Mouse (Mus musculus) forebrain, embryonic 13.5 days (tissue): Measurements from ENCODE around the gene Egf. TPM values are rescaled to one million over a fixed set of nuclear protein-coding genes. Genes with fewer than 3 reads are reported as not detected.

ENCODE experiments used
- ATAC-seq: fragments of 200-750 bp; cut with Nextera tagmentation; 2 replicates; pipeline ENCODE4 v1.8.0; 2017
- H3K27ac ChIP-seq: fragments of 300-500 bp; sonication (generic); 2 replicates; pipeline ENCODE4 v1.5.1; 2015; ENCODE audit warnings: inconsistent platforms, mild to moderate bottlenecking, moderate library complexity
- H3K27me3 ChIP-seq: fragments of 300-500 bp; sonication (generic); 2 replicates; pipeline ENCODE4 v1.6.1; 2015; ENCODE audit warnings: mild to moderate bottlenecking, inconsistent platforms
- H3K36me3 ChIP-seq: fragments of 300-500 bp; sonication (generic); 2 replicates; pipeline ENCODE4 v1.6.1; 2015; ENCODE audit warnings: mild to moderate bottlenecking, inconsistent platforms; ENCODE audit not compliant: poor library complexity, severe bottlenecking
- H3K4me1 ChIP-seq: fragments of 300-500 bp; sonication (generic); 2 replicates; pipeline ENCODE4 v1.6.1; 2015; ENCODE audit warnings: inconsistent platforms
- H3K4me2 ChIP-seq: fragments of 300-500 bp; sonication (generic); 2 replicates; pipeline ENCODE4 v1.6.1; 2015; ENCODE audit warnings: inconsistent platforms, mild to moderate bottlenecking, moderate library complexity
- H3K4me3 ChIP-seq: fragments of 300-500 bp; sonication (generic); 2 replicates; pipeline ENCODE4 v1.5.1; 2015; ENCODE audit warnings: mild to moderate bottlenecking, inconsistent platforms
- H3K9ac ChIP-seq: fragments of 300-500 bp; sonication (generic); 2 replicates; pipeline ENCODE4 v1.6.1; 2015; ENCODE audit warnings: mild to moderate bottlenecking, inconsistent platforms
- H3K9me3 ChIP-seq: fragments of 300-500 bp; sonication (generic); replicated peaks from 2 replicates; pipeline ENCODE4 v1.6.1; 2016; ENCODE audit warnings: inconsistent platforms
- WGBS: fragments of 180-500 bp; shearing (Covaris S2); methylation state at CpG from one replicate; pipeline ENCODE4 v1.1.7; 2015; 5-methylcytosine and 5-hydroxymethylcytosine counted together
- polyA plus RNA-seq: library from polyadenylated mRNA; unstranded; fragments of >200 nt; fragmentation: Nextera tagmentation; extraction: Ambion mirVana; gene quantifications from 2 replicates; pipeline ENCODE4 v1.2.1, GENCODE M21; 2015

The Egf gene
- polyA plus RNA-seq, 1 experiment from 2014 or later = 1.7 TPM

DNA sequence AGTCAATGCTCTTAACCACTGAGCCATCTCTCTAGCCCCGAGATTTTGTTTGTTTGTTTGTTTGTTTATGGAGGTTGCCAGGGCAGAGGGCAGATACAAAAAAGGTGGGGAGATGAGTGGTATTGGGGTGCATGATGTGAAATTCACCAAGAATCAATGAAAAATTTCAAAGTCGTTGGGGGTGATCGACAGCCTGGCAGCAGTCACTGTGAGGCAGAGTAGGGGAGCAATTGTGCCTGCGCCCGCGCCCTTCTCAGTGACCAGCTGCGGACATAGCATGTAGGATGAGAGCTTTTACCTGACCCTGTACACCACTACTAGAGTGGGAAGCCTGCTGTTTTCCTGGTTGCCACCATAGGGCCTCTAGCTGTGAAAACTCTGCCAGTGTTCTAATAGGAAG is 79.2 kb downstream of the Egf start:
- Histone ChIP-seq H3K36me3 (no peaks in the 10 kb centered on the region), H3K4me3 (no peak overlapping the region), H3K9ac (no peak overlapping the region), H3K4me2 (no peak overlapping the region), H3K27me3 (no peaks in the 10 kb centered on the region), H3K4me1 (no peaks in the 10 kb centered on the region), H3K9me3 (no peaks in the 10 kb centered on the region), H3K27ac (no peak overlapping the region)
- 94% methylated on average over 7 of the region's 7 CpGs for WGBS
- ATAC-seq = no peak

DNA sequence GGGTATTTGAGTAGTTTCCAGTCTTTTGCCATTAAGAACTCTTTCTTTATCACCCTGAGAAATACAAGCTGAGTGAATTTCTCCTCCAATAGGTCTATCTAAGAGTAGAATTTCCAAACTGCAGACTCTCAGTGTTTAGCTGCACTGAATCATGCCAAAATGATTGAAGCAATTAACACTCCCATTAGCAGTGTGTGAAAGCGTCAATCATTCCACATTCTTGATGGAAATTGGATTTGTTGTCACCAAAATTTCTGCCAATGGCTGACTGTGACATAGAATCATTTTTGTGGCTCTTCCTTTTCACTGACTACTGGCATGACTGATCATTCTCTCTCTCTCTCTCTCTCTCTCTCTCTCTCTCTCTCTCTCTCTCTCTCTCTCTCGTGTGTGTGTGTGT is 91.2 kb downstream of the Egf start:
- Histone ChIP-seq H3K36me3 (no peaks in the 10 kb centered on the region), H3K9ac (no peak overlapping the region), H3K9me3 (no peaks in the 10 kb centered on the region; the same call in 1 of the 2 replicates), H3K27me3 (no peaks in the 10 kb centered on the region), H3K4me2 (no peak overlapping the region), H3K27ac (no peak overlapping the region), H3K4me3 (no peak overlapping the region), H3K4me1 (no peaks in the 10 kb centered on the region)
- no peak for ATAC-seq
- WGBS = 82% methylated on average over 2 of the region's 2 CpGs

DNA sequence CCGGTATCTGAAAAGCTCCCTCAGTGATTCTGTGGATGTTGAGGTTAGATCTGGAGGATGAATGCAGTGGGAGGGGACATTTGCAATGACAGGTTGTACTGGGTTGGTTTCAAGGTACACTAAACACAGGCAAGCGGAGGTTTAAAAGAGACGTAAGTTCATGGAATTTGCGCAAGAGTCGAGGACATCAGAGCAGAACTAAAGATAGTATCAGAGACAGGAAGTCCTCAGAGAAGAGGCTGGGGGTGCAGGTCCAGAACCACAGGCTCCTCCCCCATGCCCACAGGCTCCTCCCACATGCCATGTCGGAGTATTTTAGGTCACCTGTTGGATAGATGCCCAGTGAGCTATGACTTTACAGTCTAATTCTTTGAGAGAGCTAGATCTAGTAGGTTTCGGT is 96.3 kb downstream of the Egf start:
- H3K9me3 ChIP-seq = no peaks in the 10 kb centered on the region
- no peaks in the 10 kb centered on the region for H3K27me3 ChIP-seq
- WGBS = 95% methylated on average over 7 of the region's 7 CpGs
- no peak overlapping the region for H3K4me2 ChIP-seq
- H3K27ac ChIP-seq = no peak overlapping the region
- no peak for ATAC-seq
- H3K4me1 ChIP-seq = no peaks in the 10 kb centered on the region
- no peaks in the 10 kb centered on the region for H3K36me3 ChIP-seq
- no peak overlapping the region for H3K9ac ChIP-seq
- no peak overlapping the region for H3K4me3 ChIP-seq

DNA sequence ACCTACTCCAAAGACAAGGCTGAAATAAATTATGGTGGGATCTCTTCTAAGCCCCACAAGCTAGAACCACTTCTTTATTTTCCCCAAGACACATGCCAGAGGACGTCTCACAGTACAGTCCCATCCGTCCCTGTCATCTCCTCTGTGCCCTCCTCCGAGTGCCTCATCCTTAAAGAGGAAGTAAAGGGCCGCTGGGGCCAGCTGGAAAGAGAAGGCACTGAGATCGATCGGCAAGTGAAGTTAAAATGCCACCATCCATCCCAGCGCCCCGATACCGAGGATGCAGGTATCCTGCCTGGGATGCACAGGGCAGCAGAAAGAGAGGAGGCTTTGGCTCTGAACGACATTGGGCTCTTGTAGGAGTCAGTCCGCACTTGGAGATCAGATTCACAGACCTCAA is 97.3 kb downstream of the Egf start:
- no peak for ATAC-seq
- H3K4me1 ChIP-seq = no peaks in the 10 kb centered on the region
- H3K36me3 ChIP-seq = no peaks in the 10 kb centered on the region
- 93% methylated on average over 11 of the region's 11 CpGs for WGBS
- H3K27ac ChIP-seq = no peak overlapping the region
- no peaks in the 10 kb centered on the region for H3K9me3 ChIP-seq
- H3K27me3 ChIP-seq = no peaks in the 10 kb centered on the region
- H3K4me3 ChIP-seq = no peak overlapping the region
- no peak overlapping the region for H3K4me2 ChIP-seq
- H3K9ac ChIP-seq = no peak overlapping the region

DNA sequence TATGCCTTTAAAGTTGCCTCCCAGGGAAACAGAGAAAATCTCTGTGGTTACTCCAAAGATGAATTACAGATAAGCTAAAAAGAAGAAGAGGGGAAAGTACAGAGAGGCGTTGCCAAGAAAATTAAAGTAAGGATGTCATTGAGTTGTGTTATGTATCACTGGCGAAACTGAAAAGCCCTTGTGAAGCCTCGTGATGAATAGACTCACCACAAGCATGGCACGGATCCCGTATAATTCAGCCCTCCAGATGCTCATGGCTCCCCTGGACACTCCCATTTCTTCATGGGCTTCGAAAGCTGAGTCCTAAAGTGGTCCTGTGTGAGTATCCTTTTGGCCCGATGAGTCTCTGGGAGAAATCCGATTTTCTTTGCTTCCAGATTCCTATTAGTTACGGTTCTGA is 97.9 kb downstream of the Egf start:
- no peak for ATAC-seq
- no peaks in the 10 kb centered on the region for H3K27me3 ChIP-seq
- no peak overlapping the region for H3K9ac ChIP-seq
- H3K4me1 ChIP-seq = no peaks in the 10 kb centered on the region
- no peaks in the 10 kb centered on the region for H3K36me3 ChIP-seq
- H3K9me3 ChIP-seq = no peaks in the 10 kb centered on the region
- H3K4me3 ChIP-seq = no peak overlapping the region
- 89% methylated on average over 9 of the region's 9 CpGs for WGBS
- no peak overlapping the region for H3K4me2 ChIP-seq
- H3K27ac ChIP-seq = no peak overlapping the region

DNA sequence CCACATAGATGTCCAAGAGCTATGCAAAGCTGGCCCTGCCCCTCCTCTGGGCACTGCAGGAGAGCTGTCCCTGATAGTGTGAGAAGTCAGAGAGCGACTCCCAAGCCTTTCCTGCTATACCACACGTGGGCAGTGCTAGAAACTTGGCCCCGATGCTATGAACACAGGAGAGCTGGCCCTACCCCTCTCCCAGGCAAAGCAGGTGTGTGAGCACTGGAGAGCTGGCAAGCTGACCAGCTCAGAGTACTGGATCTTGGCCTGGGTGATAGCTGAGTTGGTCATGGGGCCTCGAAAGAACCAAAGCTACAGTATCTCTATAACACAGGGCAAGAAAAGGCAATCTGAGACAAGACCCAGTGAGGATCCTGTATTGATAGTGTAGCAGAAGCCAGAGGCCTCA is 98.6 kb downstream of the Egf start:
- Histone ChIP-seq H3K27ac (no peak overlapping the region), H3K4me2 (no peak overlapping the region), H3K9me3 (no peaks in the 10 kb centered on the region), H3K4me1 (no peaks in the 10 kb centered on the region), H3K4me3 (no peak overlapping the region), H3K9ac (no peak overlapping the region), H3K27me3 (no peaks in the 10 kb centered on the region), H3K36me3 (no peaks in the 10 kb centered on the region)
- ATAC-seq = no peak
- 84% methylated on average over 4 of the region's 4 CpGs for WGBS

DNA sequence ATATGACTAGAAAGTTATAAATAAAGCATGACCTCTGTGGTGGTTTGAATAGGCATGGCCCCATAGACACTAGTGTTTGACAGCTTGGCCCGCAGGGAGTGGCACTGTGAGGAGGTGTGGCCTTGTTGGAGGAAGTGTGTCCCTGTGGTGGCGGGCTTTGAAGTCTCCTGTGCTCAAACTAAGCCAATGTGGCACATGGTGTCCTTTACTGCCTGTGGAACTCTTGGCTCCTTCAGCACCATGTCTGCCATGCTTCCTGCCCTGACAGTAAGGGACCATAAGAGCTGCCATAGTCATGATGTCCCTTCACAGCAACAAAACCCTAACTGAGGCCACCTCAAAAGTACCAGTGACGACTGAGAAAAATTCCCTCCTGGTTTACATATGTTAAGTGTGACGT is 102.6 kb downstream of the Egf start:
- H3K27me3 ChIP-seq = no peaks in the 10 kb centered on the region
- peaks cover 6% of the 10 kb centered on the region; the same call in 1 of the 2 replicates for H3K4me1 ChIP-seq
- no peak overlapping the region for H3K27ac ChIP-seq
- H3K4me2 ChIP-seq = no peak overlapping the region
- ATAC-seq = no peak
- no peak overlapping the region for H3K4me3 ChIP-seq
- H3K9ac ChIP-seq = no peak overlapping the region
- no peaks in the 10 kb centered on the region for H3K9me3 ChIP-seq
- H3K36me3 ChIP-seq = no peaks in the 10 kb centered on the region
- 86% methylated on average over 4 of the region's 4 CpGs for WGBS

DNA sequence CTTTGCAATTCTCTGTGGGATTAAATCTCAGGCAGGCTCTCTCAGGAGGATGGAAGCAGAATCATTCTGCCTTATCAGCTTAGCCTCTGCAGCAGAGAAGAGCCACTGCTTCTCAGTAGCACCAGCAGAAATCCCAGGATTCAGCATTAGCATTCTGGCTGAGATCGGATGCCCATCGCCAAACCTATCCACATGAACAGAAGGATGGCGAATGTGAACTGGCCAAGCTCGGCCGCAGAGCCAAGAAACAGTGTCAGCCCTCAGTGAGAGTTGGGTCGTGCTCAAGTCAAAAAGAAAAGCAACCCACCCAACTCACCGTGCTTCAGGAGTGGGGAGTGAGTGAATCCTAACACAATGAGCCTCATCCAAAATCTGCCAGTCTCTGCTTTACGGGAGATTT is 103.4 kb downstream of the Egf start:
- Histone ChIP-seq H3K4me1 (peaks cover 6% of the 10 kb centered on the region; the same call in 1 of the 2 replicates), H3K9me3 (no peaks in the 10 kb centered on the region), H3K4me2 (no peak overlapping the region), H3K27ac (no peak overlapping the region), H3K36me3 (no peaks in the 10 kb centered on the region), H3K27me3 (no peaks in the 10 kb centered on the region), H3K9ac (no peak overlapping the region), H3K4me3 (no peak overlapping the region)
- 89% methylated on average over 8 of the region's 8 CpGs for WGBS
- no peak for ATAC-seq

DNA sequence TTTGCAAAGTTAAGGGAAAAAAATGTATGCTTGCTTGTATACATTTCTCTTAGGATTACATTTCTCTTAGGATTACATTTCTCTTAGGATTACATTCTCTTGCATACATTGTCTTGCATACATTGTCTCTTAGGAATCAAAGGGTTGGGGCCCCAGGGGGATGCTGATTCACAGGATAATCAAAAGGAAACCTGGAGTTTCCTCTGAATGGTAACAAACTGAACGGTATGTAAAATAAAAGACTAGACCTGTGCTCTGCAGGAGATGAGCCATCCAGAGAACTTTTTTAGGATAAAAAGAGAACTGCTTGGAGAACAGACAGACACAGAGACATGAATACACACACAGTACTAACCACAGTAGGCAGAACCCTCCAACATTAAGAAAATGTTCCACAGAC is 104.2 kb downstream of the Egf start:
- Histone ChIP-seq H3K4me3 (no peak overlapping the region), H3K36me3 (no peaks in the 10 kb centered on the region), H3K27me3 (no peaks in the 10 kb centered on the region), H3K4me2 (no peak overlapping the region), H3K4me1 (peaks cover 6% of the 10 kb centered on the region; the same call in 1 of the 2 replicates), H3K27ac (no peak overlapping the region), H3K9ac (no peak overlapping the region), H3K9me3 (no peaks in the 10 kb centered on the region)
- ATAC-seq = no peak
- 8% methylated on average over 1 of the region's 1 CpGs for WGBS

DNA sequence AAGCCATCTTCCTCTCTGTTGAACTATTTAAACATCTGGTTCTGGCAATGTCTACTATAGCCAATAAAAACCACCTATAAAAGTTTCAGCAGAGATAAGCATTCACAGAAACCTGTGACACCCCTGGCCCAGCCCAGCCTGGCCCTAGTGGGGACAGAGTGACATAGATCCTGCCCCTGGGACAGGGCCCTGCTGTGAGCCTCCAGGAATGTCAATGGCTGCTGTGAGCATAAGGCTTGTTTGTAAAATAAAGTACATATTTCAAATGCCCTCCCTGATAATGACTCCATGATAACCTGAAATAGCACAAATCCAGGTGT is 104.9 kb downstream of the Egf start:
- no peaks in the 10 kb centered on the region for H3K27me3 ChIP-seq
- H3K9ac ChIP-seq = no peak overlapping the region
- ATAC-seq = no peak
- no peaks in the 10 kb centered on the region for H3K36me3 ChIP-seq
- H3K4me1 ChIP-seq = peaks cover 6% of the 10 kb centered on the region; the same call in 1 of the 2 replicates
- H3K9me3 ChIP-seq = no peaks in the 10 kb centered on the region
- no peak overlapping the region for H3K4me3 ChIP-seq
- no peak overlapping the region for H3K27ac ChIP-seq
- no peak overlapping the region for H3K4me2 ChIP-seq

DNA sequence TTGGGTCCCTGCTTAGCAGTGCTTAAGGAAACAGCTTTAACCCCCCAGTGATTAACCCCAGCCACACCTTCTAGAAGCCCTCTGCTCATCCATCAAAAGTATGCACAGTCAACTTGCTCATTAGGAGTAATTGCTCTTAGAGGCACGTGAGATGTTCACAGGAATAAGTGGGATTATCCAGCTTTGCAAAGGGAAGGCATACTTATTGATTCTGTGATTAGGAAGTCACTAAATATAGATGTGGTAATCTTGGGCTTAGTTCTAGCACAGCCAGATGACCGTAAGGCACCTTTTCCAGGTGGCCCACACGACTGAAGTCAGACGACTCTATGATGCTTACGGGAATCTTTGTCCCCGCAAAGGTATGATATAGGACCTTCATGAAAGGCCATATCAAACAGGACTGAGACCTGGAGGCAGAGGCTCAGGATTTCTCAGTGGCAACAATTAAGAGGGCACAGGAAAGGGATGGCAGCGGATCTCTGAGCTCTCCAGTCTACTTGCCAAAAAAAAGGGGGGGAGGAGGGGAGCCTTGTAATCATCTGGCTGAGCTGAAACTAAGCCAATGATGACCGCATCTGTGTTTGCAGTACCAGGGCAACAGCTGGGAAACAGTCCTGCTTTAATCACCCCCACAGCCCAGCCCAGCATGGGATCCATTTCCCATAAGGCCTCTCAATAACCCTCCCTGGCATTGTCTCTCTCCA is 105.4 kb downstream of the Egf start:
- no peaks in the 10 kb centered on the region for H3K36me3 ChIP-seq
- H3K4me2 ChIP-seq = no peak overlapping the region
- 0 out of 2 replicates have a peak, but pooled peaks have one; percentile 11 for ATAC-seq
- 60% methylated on average over 8 of the region's 8 CpGs for WGBS
- H3K9me3 ChIP-seq = no peaks in the 10 kb centered on the region
- H3K4me1 ChIP-seq = peaks cover 6% of the 10 kb centered on the region; the same call in 1 of the 2 replicates
- no peak overlapping the region for H3K27ac ChIP-seq
- no peak overlapping the region for H3K4me3 ChIP-seq
- no peaks in the 10 kb centered on the region for H3K27me3 ChIP-seq
- H3K9ac ChIP-seq = no peak overlapping the region

DNA sequence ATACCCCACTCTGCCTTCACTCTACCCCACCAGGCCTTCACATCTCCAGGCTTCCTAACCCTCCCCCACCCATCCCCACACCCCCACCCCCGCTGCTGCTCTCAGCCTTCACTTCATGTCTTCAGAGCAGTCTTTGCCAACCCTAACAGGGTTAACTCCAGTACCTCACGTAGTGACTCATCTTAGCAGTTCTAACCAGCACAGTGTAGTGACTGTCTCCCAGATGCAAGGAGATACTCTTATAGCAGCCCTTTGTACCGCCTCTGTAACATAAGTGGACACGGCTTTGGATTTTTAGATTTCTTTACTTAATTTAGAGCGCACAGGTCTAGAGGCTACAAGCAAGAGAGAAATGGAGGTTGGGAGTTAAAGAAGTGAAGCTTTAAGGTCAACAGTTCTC is 106.5 kb downstream of the Egf start:
- WGBS = 89% methylated on average over 5 of the region's 5 CpGs
- Histone ChIP-seq H3K4me3 (no peak overlapping the region), H3K36me3 (no peaks in the 10 kb centered on the region), H3K9me3 (no peaks in the 10 kb centered on the region), H3K4me2 (no peak overlapping the region), H3K9ac (no peak overlapping the region), H3K27me3 (no peaks in the 10 kb centered on the region), H3K27ac (no peak overlapping the region), H3K4me1 (peaks cover 6% of the 10 kb centered on the region; the same call in 1 of the 2 replicates)
- no peak for ATAC-seq

DNA sequence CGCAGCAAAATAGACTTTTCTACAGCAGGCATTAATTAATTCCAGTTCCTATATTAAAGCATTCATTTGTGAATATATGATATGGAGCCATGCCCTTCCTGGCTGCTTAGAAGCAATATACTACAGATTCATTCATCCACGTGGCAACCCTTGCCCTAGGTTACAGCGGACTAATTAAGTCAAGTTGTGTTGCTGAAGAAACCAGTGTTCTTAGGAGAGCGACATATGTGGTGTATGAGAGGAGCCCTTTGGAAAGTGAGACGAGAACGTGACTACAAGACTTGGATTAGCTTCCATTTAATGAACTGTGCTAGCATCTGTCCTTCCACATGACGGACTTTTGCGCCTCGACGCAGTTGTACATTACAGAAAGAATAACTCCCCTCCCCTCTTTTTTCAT is 107.8 kb downstream of the Egf start:
- H3K27me3 ChIP-seq = no peaks in the 10 kb centered on the region
- peak; percentile 37; the same call in 1 of the 2 replicates for ATAC-seq
- H3K4me1 ChIP-seq = peaks cover 6% of the 10 kb centered on the region; the same call in 1 of the 2 replicates
- no peaks in the 10 kb centered on the region for H3K9me3 ChIP-seq
- no peak overlapping the region for H3K27ac ChIP-seq
- H3K9ac ChIP-seq = no peak overlapping the region
- no peak overlapping the region for H3K4me3 ChIP-seq
- WGBS = 69% methylated on average over 10 of the region's 10 CpGs
- H3K36me3 ChIP-seq = no peaks in the 10 kb centered on the region
- no peak overlapping the region for H3K4me2 ChIP-seq
